Mouse (Mus musculus): ENCODE results near the gene Rnf212b.

- TF ChIP-seq CTCF (IDR thresholded peaks at IDR 0.05; ENCODE audit: low read depth, low read length) (peak; percentile 54), POLR2A (IDR thresholded peaks at IDR 0.05; ENCODE audit: extremely low read depth, insufficient read depth, low read length) (no peak)
These were observed 29.5 kb downstream of the Rnf212b start for GRCm38 (mm10) chr14:54843461-54843860.
